Mouse (Mus musculus): ENCODE measurements at regions not wholly inside any gene's neighbourhood (a gene's known extent, or its start where the extent isn't known, plus 50 kb on each side); places are given as distances from the start of the nearest gene placed in this dataset.
"Not testable (repeated sequence)": the region's sequence is repeated elsewhere in the genome, so short reads cannot be mapped to it uniquely, and the experiment has no call there.

GRCm38 (mm10) chr3:6135754-6136153, 385.1 kb downstream of the Gm8797 start:
- not testable (repeated sequence) for DNase-seq

- DNase-seq, result no peak
Observed at GRCm38 (mm10) chr3:6137374-6137773, 386.8 kb downstream of the Gm8797 start.

- DNase-seq, result no peak
Observed at GRCm38 (mm10) chr3:6173775-6174174, 423.2 kb downstream of the Gm8797 start.

GRCm38 (mm10) chr3:6182533-6182932, 431.9 kb downstream of the Gm8797 start:
- no peak for DNase-seq

- no peak for DNase-seq
Observed at GRCm38 (mm10) chr3:6183400-6183799, 432.8 kb downstream of the Gm8797 start.

- DNase-seq, result no peak
Observed at GRCm38 (mm10) chr3:6204656-6205055, 415.6 kb downstream of the 1700008P02Rik start.

- no peak for DNase-seq
Observed at GRCm38 (mm10) chr3:6228685-6229084, 391.6 kb downstream of the 1700008P02Rik start.

Data from cerebellum, adult 9-10 months (tissue).